Mouse (Mus musculus) liver, embryonic 14.5 days (tissue): ENCODE data around the gene Rnf5.

Experiments used
- CTCF ChIP-seq: IDR thresholded peaks from 2 replicates; pipeline ENCODE4 v1.5.1; 2016; ENCODE audit warnings: antibody characterized with exemption, low read depth, control low read depth
- EP300 ChIP-seq: IDR thresholded peaks from 2 replicates; pipeline ENCODE4 v1.6.1; 2016; ENCODE audit warnings: antibody characterized with exemption, low read depth

GRCm38 (mm10) chr17:34576577-34576976 is 26.9 kb downstream of the Rnf5 start:
- TF ChIP-seq CTCF, result no peak
- TF ChIP-seq EP300, result no peak
